Mouse (Mus musculus) bone marrow, adult 2 months (tissue): ENCODE measurements at regions not wholly inside any gene's neighbourhood (a gene's known extent, or its start where the extent isn't known, plus 50 kb on each side); places are given as distances from the start of the nearest gene placed in this dataset.

Experiments
- H3K27ac ChIP-seq: fragments of 200-500 bp; 2 replicates; pipeline ENCODE4 v1.5.1; 2012; ENCODE audit warnings: low read depth, mild to moderate bottlenecking, control low read depth, inconsistent platforms, low read length; ENCODE audit not compliant: control insufficient read depth, poor library complexity, insufficient read depth
- H3K4me1 ChIP-seq: fragments of 200-500 bp; 2 replicates; pipeline ENCODE4 v1.6.1; 2011; ENCODE audit warnings: low read length; ENCODE audit not compliant: control insufficient read depth, insufficient read depth
- H3K4me3 ChIP-seq: fragments of 200-500 bp; replicated peaks from 2 replicates; pipeline ENCODE3; 2011; ENCODE audit warnings: mild to moderate bottlenecking, low read depth, low read length, control low read depth; ENCODE audit not compliant: control insufficient read depth
- CTCF ChIP-seq: fragments of 200-500 bp; IDR thresholded peaks from 2 replicates; pipeline ENCODE4 v1.5.1; 2011; ENCODE audit warnings: low read length, control low read depth; ENCODE audit not compliant: control insufficient read depth, insufficient read depth
- POLR2A ChIP-seq: fragments of 200-500 bp; IDR thresholded peaks from 2 replicates; pipeline ENCODE4 v1.6.1; 2011; ENCODE audit warnings: low read depth, mild to moderate bottlenecking, control low read depth, low read length, borderline replicate concordance; ENCODE audit not compliant: control insufficient read depth
- WGBS: fragments of 180-500 bp; shearing (Covaris S2); methylation state at CpG from one replicate; pipeline ENCODE4 v1.1.7; 2018; 5-methylcytosine and 5-hydroxymethylcytosine counted together

GRCm38 (mm10) chr9:52591188-52591587 lies 88.4 kb downstream of the AI593442 start:
- TF ChIP-seq POLR2A (no peak), CTCF (no peak)
- 84% methylated on average over 3 of the region's 3 CpGs for WGBS
- Histone ChIP-seq H3K27ac (no peak overlapping the region), H3K4me1 (no peaks in the 10 kb centered on the region), H3K4me3 (no peak overlapping the region)

- H3K4me3 ChIP-seq = no peak overlapping the region
- WGBS = 61% methylated on average over 4 of the region's 4 CpGs
- H3K27ac ChIP-seq = no peak overlapping the region
- no peaks in the 10 kb centered on the region for H3K4me1 ChIP-seq
- no peak for TF ChIP-seq CTCF
- no peak for TF ChIP-seq POLR2A
These were observed 105.5 kb downstream of the AI593442 start for GRCm38 (mm10) chr9:52574066-52574465.

- TF ChIP-seq CTCF (no peak), POLR2A (no peak)
- H3K4me1 ChIP-seq = no peaks in the 10 kb centered on the region
- no peak overlapping the region for H3K4me3 ChIP-seq
- WGBS = 40% methylated on average over 2 of the region's 2 CpGs
- no peak overlapping the region for H3K27ac ChIP-seq
These were observed 127.9 kb downstream of the AI593442 start for GRCm38 (mm10) chr9:52551577-52552281.

- 72% methylated on average over 2 of the region's 2 CpGs for WGBS
- TF ChIP-seq POLR2A (no peak), CTCF (no peak)
- Histone ChIP-seq H3K4me1 (no peaks in the 10 kb centered on the region), H3K4me3 (no peak overlapping the region), H3K27ac (no peak overlapping the region)
These were observed 133.5 kb downstream of the AI593442 start for GRCm38 (mm10) chr9:52546071-52546470.

- Histone ChIP-seq H3K4me3 (no peak overlapping the region), H3K4me1 (no peaks in the 10 kb centered on the region), H3K27ac (no peak overlapping the region)
- WGBS = 68% methylated on average over 3 of the region's 3 CpGs
- TF ChIP-seq CTCF (no peak), POLR2A (no peak)
These were observed 140.5 kb downstream of the AI593442 start for GRCm38 (mm10) chr9:52539086-52539485.

GRCm38 (mm10) chr9:52529444-52529915 lies 150.1 kb downstream of the AI593442 start:
- Histone ChIP-seq H3K4me3 (no peak overlapping the region), H3K4me1 (no peaks in the 10 kb centered on the region), H3K27ac (no peak overlapping the region)
- WGBS = 69% methylated on average over 6 of the region's 6 CpGs
- TF ChIP-seq CTCF (no peak), POLR2A (no peak)

GRCm38 (mm10) chr9:52500487-52500886 lies 179.1 kb downstream of the AI593442 start:
- 81% methylated on average over 3 of the region's 3 CpGs for WGBS
- Histone ChIP-seq H3K4me3 (no peak overlapping the region), H3K4me1 (no peaks in the 10 kb centered on the region), H3K27ac (no peak overlapping the region)
- TF ChIP-seq POLR2A = no peak

GRCm38 (mm10) chr9:52495483-52496270 lies 183.9 kb downstream of the AI593442 start:
- Histone ChIP-seq H3K4me1 (no peaks in the 10 kb centered on the region), H3K27ac (no peak overlapping the region), H3K4me3 (no peak overlapping the region)
- 55% methylated on average over 8 of the region's 8 CpGs for WGBS
- no peak for TF ChIP-seq POLR2A
- TF ChIP-seq CTCF = no peak

GRCm38 (mm10) chr9:52492947-52493505 lies 186.6 kb downstream of the AI593442 start:
- WGBS = 80% methylated on average over 2 of the region's 2 CpGs
- no peak overlapping the region for H3K27ac ChIP-seq
- no peak for TF ChIP-seq POLR2A
- no peak for TF ChIP-seq CTCF
- H3K4me1 ChIP-seq = no peaks in the 10 kb centered on the region
- H3K4me3 ChIP-seq = no peak overlapping the region
